Mouse (Mus musculus) ovary, postnatal 10 days (tissue): ENCODE results near the gene Nr5a1.

Experiments used
- DNase-seq: peaks from one replicate; pipeline ENCODE4 v3.0.0; 2022; ENCODE audit warnings: low spot score

The Nr5a1 gene

GRCm38 (mm10) chr2:38650340-38650739 lies 64.0 kb downstream of the Nr5a1 start:
- no peak for DNase-seq

- DNase-seq, result no peak
Observed at GRCm38 (mm10) chr2:38647661-38648060, 66.7 kb downstream of the Nr5a1 start.

DNA sequence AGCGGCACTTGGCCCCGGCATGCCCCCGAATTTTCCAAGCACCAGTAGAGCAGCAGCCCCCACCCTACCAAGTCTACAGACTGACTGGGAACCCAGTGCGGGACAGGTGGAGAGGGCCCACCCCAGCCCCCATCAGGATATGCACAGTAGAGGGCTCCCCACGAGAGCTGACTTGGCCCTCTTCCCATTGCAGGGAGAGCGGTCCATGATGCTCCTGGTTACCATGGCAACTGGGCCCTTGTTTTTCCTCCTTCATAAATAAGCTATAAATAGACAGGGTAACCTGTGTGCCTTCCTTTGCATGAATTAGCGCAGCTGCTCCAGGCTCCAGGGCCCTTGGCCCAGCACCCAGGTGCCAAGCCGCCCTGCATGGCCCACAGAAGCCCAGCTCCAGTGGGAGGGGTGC lies 67.1 kb downstream of the Nr5a1 start:
- DNase-seq, result no peak

GRCm38 (mm10) chr2:38645936-38646335 lies 68.4 kb downstream of the Nr5a1 start:
- DNase-seq, result no peak

- peak; percentile 51 for DNase-seq
Observed at GRCm38 (mm10) chr2:38643625-38644427, 70.5 kb downstream of the Nr5a1 start, which contains the start of gene Psmb7. Gene Psmb7, minus strand, starts transcription at chr2:38644087.
